Mouse (Mus musculus): ENCODE data around the gene Abcc9. TPM values are rescaled to one million over a fixed set of nuclear protein-coding genes. Genes with fewer than 3 reads are reported as not detected.

The Abcc9 gene
- polyA plus RNA-seq (2014; fragmentation: Nextera tagmentation; extraction: Ambion mirVana), result 18.2 and 18.7 TPM in 2 replicates

DNA sequence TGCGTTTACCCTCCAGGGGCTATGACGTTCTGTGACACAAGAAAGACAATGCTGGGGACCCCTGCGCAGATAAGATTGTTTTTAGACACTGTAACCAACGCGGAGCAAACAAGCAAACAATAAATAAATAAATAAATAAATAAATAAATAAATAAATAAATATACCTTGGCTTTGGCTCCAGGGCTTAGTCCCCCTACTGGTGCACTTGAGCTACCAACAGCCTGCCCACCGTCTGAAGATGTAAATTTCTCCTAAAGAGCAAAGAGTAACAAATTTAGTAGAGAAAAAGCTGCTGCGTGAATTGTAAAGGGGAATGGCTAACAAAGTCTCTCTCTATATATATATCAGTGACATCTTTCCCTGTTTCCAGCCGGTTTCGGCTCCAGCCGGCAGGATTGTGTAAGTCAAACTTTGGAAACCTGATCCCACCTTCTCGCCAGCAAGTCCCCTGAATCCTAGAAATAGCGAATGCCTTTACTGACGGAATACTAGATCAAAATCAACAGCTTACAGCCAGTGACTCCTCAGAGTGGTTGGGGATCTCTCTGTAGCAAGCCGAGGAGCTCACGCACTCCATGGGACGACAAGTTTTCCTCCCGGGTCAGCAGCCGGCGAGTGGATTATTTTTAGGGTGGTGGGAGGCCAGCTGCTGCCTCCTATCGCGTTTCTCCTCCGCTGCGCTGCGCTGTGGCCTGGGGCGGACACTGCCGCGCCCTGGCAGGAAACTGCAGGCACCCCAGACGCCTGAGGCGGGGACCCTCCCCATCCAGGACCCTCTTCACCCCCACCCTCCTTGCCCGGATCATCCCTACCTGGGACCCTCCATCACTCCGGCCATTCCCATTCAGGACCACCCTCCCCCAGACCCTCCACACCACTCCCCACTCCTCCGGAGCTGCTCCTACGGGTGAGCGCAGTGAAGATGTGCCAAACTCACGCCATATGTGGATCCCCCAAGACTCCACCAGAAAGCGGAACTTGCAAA lies at the start of gene Abcc9:
Gene Abcc9 (minus strand): TSS at position 664 of the 986 bp plus-strand sequence.
- Histone ChIP-seq H3K27me3 (replicated peaks; ENCODE audit: control insufficient read depth, insufficient read depth, low read length) (no peaks in the 10 kb centered on the region), H3K9me3 (ENCODE audit: control insufficient read depth, low read length) (no peaks in the 10 kb centered on the region), H3K36me3 (ENCODE audit: control insufficient read depth, insufficient read depth, low read length) (0 out of 2 replicates have a peak, but pooled peaks cover 5% of the 10 kb centered on the region), H3K9ac (ENCODE audit: low read length) (peak within 1 kb of the TSS; percentile 54), H3K27ac (ENCODE audit: low read depth) (peak within 1 kb of the TSS; percentile 86), H3K4me1 (replicated peaks; ENCODE audit: control insufficient read depth, insufficient read depth, low read length) (0 out of 2 replicates have a peak, but pooled peaks cover 4% of the 10 kb centered on the region), H3K4me2 (ENCODE audit: low read length) (peak within 1 kb of the TSS; percentile 70), H3K4me3 (ENCODE audit: low read depth, low read length) (peak within 1 kb of the TSS; percentile 49)
- peak; percentile 73 for DNase-seq (ENCODE audit: low spot score)
- WGBS, result 6% methylated on average over 36 of the region's 36 CpGs
- ATAC-seq (replicated peaks; ENCODE audit: low FRiP score, low TSS enrichment, low read depth), result peak; percentile 77

DNA sequence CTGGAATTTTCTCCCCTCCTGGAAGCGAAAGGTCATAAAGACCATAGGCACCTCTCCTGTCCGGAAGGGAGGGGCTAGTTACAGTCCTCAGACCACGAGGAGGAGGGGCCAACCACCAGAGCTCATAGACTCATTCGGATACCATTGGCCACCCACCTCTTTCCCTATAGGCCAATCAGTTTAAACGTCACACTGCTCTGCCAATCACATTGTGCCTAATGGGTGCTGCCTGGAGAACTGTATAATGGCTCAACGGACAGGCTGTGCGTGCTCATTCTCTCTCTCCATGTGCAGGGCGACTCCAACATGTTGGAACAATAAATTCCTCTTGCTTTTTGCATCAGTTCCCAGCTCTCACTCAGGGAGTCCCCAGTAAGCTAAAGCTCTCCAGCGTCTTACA lies 49.2 kb upstream of the Abcc9 start:
- H3K27me3 ChIP-seq (replicated peaks; ENCODE audit: control insufficient read depth, insufficient read depth, low read length), result peaks cover 11% of the 10 kb centered on the region; the same call in 1 of the 2 replicates
- no peak overlapping the region for H3K27ac ChIP-seq (ENCODE audit: low read depth)
- no peak overlapping the region for H3K9ac ChIP-seq (ENCODE audit: low read length)
- no peak overlapping the region for H3K4me3 ChIP-seq (ENCODE audit: low read depth, low read length)
- H3K4me2 ChIP-seq (ENCODE audit: low read length), result no peak overlapping the region
- WGBS, result 52% methylated on average over 9 of the region's 9 CpGs
- no peaks in the 10 kb centered on the region for H3K9me3 ChIP-seq (ENCODE audit: control insufficient read depth, low read length)
- no peak for DNase-seq (ENCODE audit: low spot score)
- H3K36me3 ChIP-seq (ENCODE audit: control insufficient read depth, insufficient read depth, low read length), result no peaks in the 10 kb centered on the region
- peaks cover 11% of the 10 kb centered on the region; the same call in 1 of the 2 replicates for H3K4me1 ChIP-seq (replicated peaks; ENCODE audit: control insufficient read depth, insufficient read depth, low read length)
- no peak for ATAC-seq (replicated peaks; ENCODE audit: low FRiP score, low TSS enrichment, low read depth)

DNA sequence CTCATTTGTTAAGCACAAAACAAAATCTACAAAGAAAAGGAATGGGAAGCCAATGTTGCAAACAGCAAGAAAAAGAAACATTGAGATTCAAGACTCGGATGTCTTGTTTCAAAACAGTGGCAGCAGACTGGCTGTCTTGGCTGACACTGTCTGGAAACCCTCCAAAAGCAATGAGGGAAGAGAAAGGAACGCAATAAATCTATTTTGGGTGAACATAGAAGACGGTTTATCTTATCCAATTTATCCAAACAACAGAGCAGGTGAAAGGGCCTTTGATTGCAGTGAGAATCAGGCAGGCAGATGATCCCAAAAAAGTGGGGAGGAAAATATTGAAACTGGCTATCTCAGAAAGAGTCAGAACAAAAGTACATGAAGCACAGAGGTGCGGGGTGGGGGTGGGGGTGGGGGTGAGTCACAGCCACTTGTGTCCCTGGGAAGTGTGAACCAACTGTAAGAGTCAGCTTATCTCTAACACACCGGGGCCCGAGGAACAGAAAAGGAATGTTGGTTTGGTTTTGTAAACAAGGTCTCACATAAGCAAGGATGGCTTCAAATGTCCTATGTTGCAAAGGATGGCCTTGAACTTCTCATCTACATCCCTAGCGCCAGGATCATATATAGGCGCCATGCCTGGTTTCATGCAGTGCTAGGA lies 46.1 kb upstream of the Abcc9 start:
- Histone ChIP-seq H3K4me2 (ENCODE audit: low read length) (no peak overlapping the region), H3K9me3 (ENCODE audit: control insufficient read depth, low read length) (no peaks in the 10 kb centered on the region), H3K27me3 (replicated peaks; ENCODE audit: control insufficient read depth, insufficient read depth, low read length) (no peaks in the 10 kb centered on the region), H3K36me3 (ENCODE audit: control insufficient read depth, insufficient read depth, low read length) (no peaks in the 10 kb centered on the region), H3K4me3 (ENCODE audit: low read depth, low read length) (no peak overlapping the region), H3K9ac (ENCODE audit: low read length) (no peak overlapping the region), H3K4me1 (replicated peaks; ENCODE audit: control insufficient read depth, insufficient read depth, low read length) (peaks cover 11% of the 10 kb centered on the region; the same call in 1 of the 2 replicates), H3K27ac (ENCODE audit: low read depth) (no peak overlapping the region)
- no peak for ATAC-seq (replicated peaks; ENCODE audit: low FRiP score, low TSS enrichment, low read depth)
- 50% methylated on average over 8 of the region's 8 CpGs for WGBS
- DNase-seq (ENCODE audit: low spot score), result no peak

DNA sequence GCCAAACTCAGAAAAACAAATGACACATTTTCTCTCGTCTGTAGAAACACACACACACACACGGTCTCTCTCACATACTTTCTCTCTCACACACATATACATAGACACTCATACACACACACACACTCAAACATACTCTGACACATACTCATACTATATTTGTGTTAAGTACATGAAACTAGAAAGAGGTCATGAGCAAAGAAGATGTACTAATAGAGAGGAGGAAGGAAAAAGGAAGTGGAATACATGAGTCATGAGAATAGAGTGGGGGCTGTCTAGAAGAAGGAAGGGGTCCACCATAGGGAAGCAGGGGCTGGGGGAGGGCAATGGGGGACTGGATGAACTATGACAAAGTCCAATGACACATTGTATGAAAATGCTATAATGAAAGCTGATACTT lies 45.0 kb upstream of the Abcc9 start:
- Histone ChIP-seq H3K4me3 (ENCODE audit: low read depth, low read length) (no peak overlapping the region), H3K4me1 (replicated peaks; ENCODE audit: control insufficient read depth, insufficient read depth, low read length) (peaks cover 11% of the 10 kb centered on the region; the same call in 1 of the 2 replicates), H3K4me2 (ENCODE audit: low read length) (peak overlapping the region; percentile 22), H3K36me3 (ENCODE audit: control insufficient read depth, insufficient read depth, low read length) (no peaks in the 10 kb centered on the region), H3K9ac (ENCODE audit: low read length) (no peak overlapping the region), H3K9me3 (ENCODE audit: control insufficient read depth, low read length) (no peaks in the 10 kb centered on the region), H3K27ac (ENCODE audit: low read depth) (peak overlapping the region; percentile 89), H3K27me3 (replicated peaks; ENCODE audit: control insufficient read depth, insufficient read depth, low read length) (no peaks in the 10 kb centered on the region)
- ATAC-seq (replicated peaks; ENCODE audit: low FRiP score, low TSS enrichment, low read depth), result no peak
- no peak for DNase-seq (ENCODE audit: low spot score)
- WGBS, result 43% methylated on average over 2 of the region's 2 CpGs

DNA sequence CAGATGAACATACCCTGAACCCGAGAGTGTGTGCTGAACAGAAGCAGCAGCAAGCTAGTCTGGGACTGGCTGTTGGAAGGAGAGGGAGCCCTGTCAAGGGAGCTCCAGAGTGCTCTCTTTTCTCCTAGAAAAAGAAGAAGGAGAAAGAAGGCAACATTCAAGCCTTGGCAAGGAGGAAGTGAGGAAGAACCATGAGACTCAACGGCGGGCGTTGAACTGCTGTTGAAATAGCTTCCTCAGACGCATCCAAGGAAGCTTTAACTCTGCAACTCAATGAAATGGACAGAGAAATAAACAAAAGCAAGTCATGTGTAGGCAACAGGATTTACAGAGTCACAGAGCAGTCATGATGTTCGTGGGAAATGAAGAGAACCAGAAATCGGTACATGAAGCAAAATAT lies 44.6 kb upstream of the Abcc9 start:
- no peak overlapping the region for H3K4me3 ChIP-seq (ENCODE audit: low read depth, low read length)
- no peak for DNase-seq (ENCODE audit: low spot score)
- ATAC-seq (replicated peaks; ENCODE audit: low FRiP score, low TSS enrichment, low read depth), result no peak
- H3K4me2 ChIP-seq (ENCODE audit: low read length), result peak overlapping the region; percentile 22
- H3K27me3 ChIP-seq (replicated peaks; ENCODE audit: control insufficient read depth, insufficient read depth, low read length), result no peaks in the 10 kb centered on the region
- 44% methylated on average over 7 of the region's 7 CpGs for WGBS
- H3K36me3 ChIP-seq (ENCODE audit: control insufficient read depth, insufficient read depth, low read length), result no peaks in the 10 kb centered on the region
- H3K9me3 ChIP-seq (ENCODE audit: control insufficient read depth, low read length), result no peaks in the 10 kb centered on the region
- peaks cover 11% of the 10 kb centered on the region; the same call in 1 of the 2 replicates for H3K4me1 ChIP-seq (replicated peaks; ENCODE audit: control insufficient read depth, insufficient read depth, low read length)
- no peak overlapping the region for H3K9ac ChIP-seq (ENCODE audit: low read length)
- H3K27ac ChIP-seq (ENCODE audit: low read depth), result peak overlapping the region; percentile 89

DNA sequence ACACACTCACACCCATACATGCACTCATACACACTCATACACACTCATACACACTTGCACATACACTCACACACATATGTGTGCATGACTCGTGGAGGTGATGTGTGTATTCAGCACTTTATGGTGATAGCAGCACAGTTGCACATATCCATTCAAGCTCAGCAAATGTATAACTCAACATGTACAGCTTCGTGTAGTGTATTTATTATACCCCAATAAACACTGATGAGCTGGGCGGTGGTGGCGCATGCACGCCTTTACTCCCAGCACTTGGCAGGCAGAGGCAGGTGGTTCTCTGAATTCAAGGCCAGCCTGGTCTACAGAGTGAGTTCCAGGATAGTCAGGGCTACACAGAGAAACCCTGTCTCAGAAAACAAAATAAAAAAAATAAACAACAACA lies 43.4 kb upstream of the Abcc9 start:
- WGBS, result 89% methylated on average over 5 of the region's 5 CpGs
- DNase-seq (ENCODE audit: low spot score) (no peak), ATAC-seq (replicated peaks; ENCODE audit: low FRiP score, low TSS enrichment, low read depth) (no peak)
- Histone ChIP-seq H3K9ac (ENCODE audit: low read length) (no peak overlapping the region), H3K4me2 (ENCODE audit: low read length) (no peak overlapping the region), H3K4me1 (replicated peaks; ENCODE audit: control insufficient read depth, insufficient read depth, low read length) (peaks cover 11% of the 10 kb centered on the region; the same call in 1 of the 2 replicates), H3K9me3 (ENCODE audit: control insufficient read depth, low read length) (no peaks in the 10 kb centered on the region), H3K4me3 (ENCODE audit: low read depth, low read length) (no peak overlapping the region), H3K36me3 (ENCODE audit: control insufficient read depth, insufficient read depth, low read length) (no peaks in the 10 kb centered on the region), H3K27me3 (replicated peaks; ENCODE audit: control insufficient read depth, insufficient read depth, low read length) (no peaks in the 10 kb centered on the region), H3K27ac (ENCODE audit: low read depth) (no peak overlapping the region)

DNA sequence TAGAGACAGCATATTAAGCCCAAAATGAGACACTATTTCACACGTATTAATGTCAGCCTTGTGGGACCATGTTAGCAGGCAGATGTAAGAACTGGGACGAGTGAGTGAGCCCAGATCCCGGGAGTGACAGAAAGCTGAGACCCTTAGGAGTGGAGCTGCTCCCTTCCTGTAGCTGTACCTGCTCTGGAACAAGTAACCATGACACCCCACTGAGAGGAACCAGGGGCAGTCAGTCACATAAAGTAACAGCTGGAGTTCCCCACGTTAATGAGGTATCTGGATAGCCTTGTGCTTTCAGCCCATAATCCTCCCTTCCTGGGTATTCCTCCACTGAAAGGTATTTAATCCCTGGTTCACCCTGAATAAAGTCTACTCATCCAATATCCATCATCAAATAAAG lies 41.1 kb upstream of the Abcc9 start:
- Histone ChIP-seq H3K27me3 (replicated peaks; ENCODE audit: control insufficient read depth, insufficient read depth, low read length) (no peaks in the 10 kb centered on the region), H3K4me2 (ENCODE audit: low read length) (no peak overlapping the region), H3K4me3 (ENCODE audit: low read depth, low read length) (no peak overlapping the region), H3K27ac (ENCODE audit: low read depth) (no peak overlapping the region), H3K9ac (ENCODE audit: low read length) (no peak overlapping the region), H3K4me1 (replicated peaks; ENCODE audit: control insufficient read depth, insufficient read depth, low read length) (peaks cover 11% of the 10 kb centered on the region; the same call in 1 of the 2 replicates), H3K9me3 (ENCODE audit: control insufficient read depth, low read length) (no peaks in the 10 kb centered on the region; the same call in 1 of the 2 replicates), H3K36me3 (ENCODE audit: control insufficient read depth, insufficient read depth, low read length) (no peaks in the 10 kb centered on the region)
- WGBS, result 41% methylated on average over 4 of the region's 4 CpGs
- ATAC-seq (replicated peaks; ENCODE audit: low FRiP score, low TSS enrichment, low read depth) (peak; percentile 51; the same call in 1 of the 2 replicates), DNase-seq (ENCODE audit: low spot score) (no peak)

DNA sequence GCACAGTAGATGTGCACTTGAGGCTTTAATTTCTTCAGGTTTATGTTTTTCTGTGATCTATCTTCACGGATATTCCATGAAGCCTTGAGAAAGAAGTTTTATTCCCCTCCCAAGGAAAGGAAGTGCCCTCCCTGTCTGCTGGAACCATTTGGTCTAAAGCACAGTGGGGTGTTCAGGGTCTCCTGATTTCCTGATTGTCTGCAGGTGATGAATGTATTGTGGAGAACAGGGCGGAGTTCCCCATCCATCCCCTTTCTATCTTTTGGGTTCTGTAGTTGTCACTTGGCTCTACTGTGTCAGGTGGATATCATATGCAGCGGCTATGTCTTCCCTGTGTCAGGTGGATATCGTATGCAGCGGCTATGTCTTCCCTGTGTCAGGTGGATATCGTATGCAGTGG lies 39.6 kb upstream of the Abcc9 start:
- Histone ChIP-seq H3K4me2 (ENCODE audit: low read length) (no peak overlapping the region), H3K36me3 (ENCODE audit: control insufficient read depth, insufficient read depth, low read length) (no peaks in the 10 kb centered on the region), H3K9me3 (ENCODE audit: control insufficient read depth, low read length) (no peaks in the 10 kb centered on the region; the same call in 1 of the 2 replicates), H3K27me3 (replicated peaks; ENCODE audit: control insufficient read depth, insufficient read depth, low read length) (no peaks in the 10 kb centered on the region), H3K4me1 (replicated peaks; ENCODE audit: control insufficient read depth, insufficient read depth, low read length) (peaks cover 3% of the 10 kb centered on the region; the same call in 1 of the 2 replicates), H3K9ac (ENCODE audit: low read length) (no peak overlapping the region), H3K4me3 (ENCODE audit: low read depth, low read length) (no peak overlapping the region), H3K27ac (ENCODE audit: low read depth) (no peak overlapping the region)
- ATAC-seq (replicated peaks; ENCODE audit: low FRiP score, low TSS enrichment, low read depth) (no peak), DNase-seq (ENCODE audit: low spot score) (no peak)
- WGBS, result 85% methylated on average over 6 of the region's 6 CpGs

Measured in intestine, embryonic 14.5 days (tissue).